Mouse (Mus musculus) midbrain, embryonic 12.5 days (tissue): ENCODE data around the gene Gpr156. TPM values are rescaled to one million over a fixed set of nuclear protein-coding genes. Genes with fewer than 3 reads are reported as not detected.
"Not testable (repeated sequence)": the region's sequence is repeated elsewhere in the genome, so short reads cannot be mapped to it uniquely, and the experiment has no call there.

Experiments used
- ATAC-seq: fragments of 200-750 bp; cut with Nextera tagmentation; 2 replicates; pipeline ENCODE4 v1.8.0; 2017; ENCODE audit warnings: low read depth, moderate TSS enrichment, moderate library complexity; ENCODE audit not compliant: low FRiP score
- H3K27ac ChIP-seq: fragments of 300-500 bp; sonication (generic); replicated peaks from 2 replicates; pipeline ENCODE4 v1.5.1; 2016; ENCODE audit warnings: mild to moderate bottlenecking
- H3K27me3 ChIP-seq: fragments of 300-500 bp; sonication (generic); 2 replicates; pipeline ENCODE4 v1.6.1; 2016; ENCODE audit warnings: mild to moderate bottlenecking
- H3K36me3 ChIP-seq: fragments of 300-500 bp; sonication (generic); 2 replicates; pipeline ENCODE4 v1.6.1; 2016
- H3K4me1 ChIP-seq: fragments of 300-500 bp; sonication (generic); 2 replicates; pipeline ENCODE4 v1.6.1; 2016
- H3K4me2 ChIP-seq: fragments of 300-500 bp; sonication (generic); replicated peaks from 2 replicates; pipeline ENCODE4 v1.6.1; 2016; ENCODE audit warnings: mild to moderate bottlenecking, moderate library complexity
- H3K4me3 ChIP-seq: fragments of 300-500 bp; sonication (generic); 2 replicates; pipeline ENCODE4 v1.5.1; 2016; ENCODE audit warnings: mild to moderate bottlenecking
- H3K9ac ChIP-seq: fragments of 300-500 bp; sonication (generic); replicated peaks from 2 replicates; pipeline ENCODE4 v1.6.1; 2016; ENCODE audit warnings: mild to moderate bottlenecking, moderate library complexity
- H3K9me3 ChIP-seq: fragments of 300-500 bp; sonication (generic); 2 replicates; pipeline ENCODE4 v1.6.1; 2016; ENCODE audit warnings: mild to moderate bottlenecking
- WGBS: fragments of 180-500 bp; shearing (Covaris S2); methylation state at CpG from one replicate; pipeline ENCODE4 v1.1.7; 2016; 5-methylcytosine and 5-hydroxymethylcytosine counted together
- polyA plus RNA-seq: library from polyadenylated mRNA; unstranded; fragments of >200 nt; fragmentation: Nextera tagmentation; extraction: Ambion mirVana; gene quantifications from 2 replicates; pipeline ENCODE4 v1.2.1, GENCODE M21; 2016

Gpr156 gene
- polyA plus RNA-seq, 1 experiment from 2014 or later, result 6.8 TPM

DNA sequence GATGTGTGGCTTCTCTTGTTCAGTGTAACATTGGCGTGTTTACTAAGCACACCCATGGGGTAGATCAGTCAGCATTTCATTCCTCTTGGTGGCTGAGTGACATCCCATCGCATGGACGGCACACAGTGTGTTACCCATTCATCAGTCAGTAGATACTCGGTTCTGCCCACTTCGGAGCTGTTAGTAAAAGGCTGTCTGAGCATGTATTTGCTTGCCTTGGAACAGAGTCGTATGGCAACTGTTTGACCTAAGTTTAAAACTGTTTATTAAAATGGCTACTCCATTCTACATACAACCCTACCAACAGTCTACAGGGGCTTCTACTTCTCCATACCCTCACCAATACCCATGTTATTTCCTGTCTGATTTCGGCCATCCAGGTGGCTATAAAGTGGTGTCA lies 50.6 kb downstream of the Gpr156 start:
- Histone ChIP-seq H3K4me3 (no peak overlapping the region), H3K27me3 (no peaks in the 10 kb centered on the region), H3K9me3 (no peaks in the 10 kb centered on the region), H3K36me3 (no peaks in the 10 kb centered on the region), H3K4me1 (peaks cover 21% of the 10 kb centered on the region), H3K4me2 (no peak overlapping the region), H3K9ac (no peak overlapping the region), H3K27ac (no peak overlapping the region)
- ATAC-seq, result no peak
- WGBS, result 93% methylated on average over 7 of the region's 7 CpGs

DNA sequence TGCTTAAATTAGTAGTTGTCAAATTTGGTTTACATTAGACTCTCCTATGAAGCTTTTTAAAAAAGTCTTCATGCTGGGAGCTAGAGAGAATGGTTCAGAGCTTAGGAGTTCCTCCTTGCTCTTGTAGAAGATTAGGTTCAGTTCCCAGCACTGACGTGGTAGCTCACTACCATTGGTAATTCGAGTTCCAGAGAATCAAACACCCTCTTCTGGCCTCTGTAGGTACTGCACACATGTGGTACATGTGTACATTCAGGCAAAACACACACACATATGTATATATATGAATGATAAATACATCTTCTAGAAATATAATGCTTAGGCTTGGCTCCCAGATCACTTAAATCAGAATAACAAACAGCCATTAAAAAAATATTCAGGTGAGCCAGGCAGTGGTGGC lies 51.1 kb downstream of the Gpr156 start:
- Histone ChIP-seq H3K27ac (no peak overlapping the region), H3K36me3 (no peaks in the 10 kb centered on the region), H3K27me3 (no peaks in the 10 kb centered on the region), H3K4me3 (no peak overlapping the region), H3K9ac (no peak overlapping the region), H3K4me1 (peaks cover 21% of the 10 kb centered on the region), H3K4me2 (no peak overlapping the region), H3K9me3 (no peaks in the 10 kb centered on the region)
- ATAC-seq, result no peak
- 59% methylated on average over 2 of the region's 2 CpGs for WGBS

DNA sequence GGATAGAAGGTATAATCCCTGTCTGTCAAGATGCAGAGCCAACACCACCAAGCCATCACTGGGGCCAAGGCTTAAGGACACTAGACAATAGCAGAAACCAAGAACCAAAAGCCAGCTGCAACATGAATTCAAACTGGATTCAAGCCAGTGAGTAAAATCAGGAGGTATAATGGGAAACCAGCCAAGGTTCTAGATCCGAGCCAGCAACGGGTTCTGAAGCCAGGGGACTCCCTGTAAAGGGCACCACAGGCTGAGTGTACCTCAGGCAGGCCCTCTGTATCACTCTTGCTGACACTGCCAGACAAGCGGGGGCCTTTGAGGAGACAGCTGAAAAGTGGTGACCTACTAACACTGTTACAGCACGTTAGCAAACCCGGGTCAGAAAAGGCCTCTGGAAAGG lies 55.2 kb downstream of the Gpr156 start:
- Histone ChIP-seq H3K4me2 (no peak overlapping the region), H3K9me3 (no peaks in the 10 kb centered on the region), H3K4me1 (peaks cover 18% of the 10 kb centered on the region; the same call in 1 of the 2 replicates), H3K9ac (no peak overlapping the region), H3K36me3 (no peaks in the 10 kb centered on the region), H3K27ac (no peak overlapping the region), H3K27me3 (no peaks in the 10 kb centered on the region), H3K4me3 (no peak overlapping the region)
- 83% methylated on average over 5 of the region's 5 CpGs for WGBS
- no peak for ATAC-seq

DNA sequence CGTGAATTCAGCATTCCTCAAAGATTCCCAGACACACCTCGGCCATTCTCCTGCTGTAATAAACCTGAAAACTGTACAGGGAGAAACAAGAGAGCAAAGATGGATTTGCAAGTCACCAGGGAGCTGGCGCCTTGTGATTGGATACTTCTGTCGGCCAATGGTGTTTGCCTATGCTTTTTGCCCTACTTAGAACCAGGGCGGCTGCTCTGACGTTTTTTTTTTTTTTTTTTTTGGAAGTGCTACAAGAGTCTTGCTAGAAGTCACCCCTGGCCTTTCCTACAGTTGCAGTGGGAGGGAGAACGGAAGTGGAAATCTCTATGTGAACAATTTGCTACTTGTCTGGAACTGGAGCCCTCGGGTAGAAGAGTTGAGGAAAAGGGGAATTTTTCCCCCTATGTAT lies 56.1 kb downstream of the Gpr156 start:
- H3K9me3 ChIP-seq, result no peaks in the 10 kb centered on the region
- ATAC-seq, result no peak
- H3K9ac ChIP-seq, result no peak overlapping the region
- H3K27me3 ChIP-seq, result no peaks in the 10 kb centered on the region
- no peak overlapping the region for H3K4me3 ChIP-seq
- no peaks in the 10 kb centered on the region for H3K36me3 ChIP-seq
- no peak overlapping the region for H3K27ac ChIP-seq
- H3K4me2 ChIP-seq, result no peak overlapping the region
- peaks cover 18% of the 10 kb centered on the region; the same call in 1 of the 2 replicates for H3K4me1 ChIP-seq
- WGBS, result 70% methylated on average over 8 of the region's 8 CpGs

DNA sequence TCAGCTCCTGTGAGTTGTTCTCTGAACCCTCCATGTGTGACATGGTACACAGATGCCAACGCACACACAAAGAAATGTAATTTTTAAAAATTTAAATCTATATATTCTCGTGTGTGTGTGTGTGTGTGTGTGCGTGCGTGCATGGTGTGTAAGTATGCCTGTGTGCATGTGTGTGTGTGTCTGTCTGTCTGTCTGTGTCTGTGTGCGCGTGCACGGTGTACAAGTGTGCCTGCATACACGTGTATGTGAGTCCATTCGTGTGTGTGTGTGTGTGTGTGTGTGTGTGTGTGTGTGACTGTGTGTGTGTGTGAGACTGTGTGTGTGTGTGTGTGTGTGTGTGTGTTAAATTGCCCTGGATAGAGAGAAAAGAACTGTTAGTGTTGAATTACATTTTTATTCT lies 56.9 kb downstream of the Gpr156 start:
- Histone ChIP-seq H3K27ac (peak overlapping the region; percentile 65), H3K4me1 (peaks cover 18% of the 10 kb centered on the region; the same call in 1 of the 2 replicates)
- not testable (repeated sequence) for H3K9me3 ChIP-seq, H3K4me3 ChIP-seq, H3K4me2 ChIP-seq, H3K9ac ChIP-seq, H3K27me3 ChIP-seq, H3K36me3 ChIP-seq
- WGBS, result 89% methylated on average over 9 of the region's 9 CpGs
- peak; percentile 9; the same call in 1 of the 2 replicates for ATAC-seq

DNA sequence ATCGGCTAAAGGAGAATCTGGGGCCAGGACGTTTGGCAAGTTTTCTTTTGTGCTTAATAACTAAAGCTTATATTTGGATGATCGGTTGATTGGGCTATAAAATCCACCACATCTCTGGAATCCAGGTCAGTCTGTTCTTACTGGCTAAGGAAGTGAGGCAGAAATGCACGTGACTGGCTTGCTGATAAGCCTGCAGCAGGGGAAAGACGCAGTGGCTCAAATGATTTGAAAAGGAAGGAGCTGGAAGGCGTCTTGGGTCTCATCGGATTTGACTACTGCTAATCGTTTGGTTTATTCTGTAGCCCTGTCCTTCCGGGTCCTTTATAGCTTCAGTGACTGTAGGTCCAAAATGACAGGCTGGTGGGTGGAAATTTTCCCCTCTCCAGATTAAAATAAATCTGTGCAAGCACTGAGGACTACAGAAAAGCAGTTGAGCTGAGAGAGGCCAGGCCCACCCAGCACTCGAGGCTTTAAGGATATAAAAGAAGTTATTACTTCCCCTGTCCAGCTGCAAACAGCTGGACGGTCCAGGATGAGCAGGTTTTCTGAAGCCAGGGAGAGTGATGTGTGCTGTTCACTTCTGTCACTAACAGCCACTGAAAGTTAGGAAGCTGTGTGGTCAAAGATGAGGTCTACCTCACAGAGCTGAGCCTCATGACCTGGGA lies 57.7 kb downstream of the Gpr156 start:
- no peaks in the 10 kb centered on the region for H3K27me3 ChIP-seq
- no peak overlapping the region for H3K4me3 ChIP-seq
- H3K9ac ChIP-seq, result no peak overlapping the region
- peaks cover 18% of the 10 kb centered on the region; the same call in 1 of the 2 replicates for H3K4me1 ChIP-seq
- no peaks in the 10 kb centered on the region for H3K36me3 ChIP-seq
- ATAC-seq, result 0 out of 2 replicates have a peak, but pooled peaks have one; percentile 30
- H3K9me3 ChIP-seq, result no peaks in the 10 kb centered on the region
- WGBS, result 56% methylated on average over 11 of the region's 11 CpGs
- peak overlapping the region; percentile 65 for H3K27ac ChIP-seq
- no peak overlapping the region for H3K4me2 ChIP-seq

DNA sequence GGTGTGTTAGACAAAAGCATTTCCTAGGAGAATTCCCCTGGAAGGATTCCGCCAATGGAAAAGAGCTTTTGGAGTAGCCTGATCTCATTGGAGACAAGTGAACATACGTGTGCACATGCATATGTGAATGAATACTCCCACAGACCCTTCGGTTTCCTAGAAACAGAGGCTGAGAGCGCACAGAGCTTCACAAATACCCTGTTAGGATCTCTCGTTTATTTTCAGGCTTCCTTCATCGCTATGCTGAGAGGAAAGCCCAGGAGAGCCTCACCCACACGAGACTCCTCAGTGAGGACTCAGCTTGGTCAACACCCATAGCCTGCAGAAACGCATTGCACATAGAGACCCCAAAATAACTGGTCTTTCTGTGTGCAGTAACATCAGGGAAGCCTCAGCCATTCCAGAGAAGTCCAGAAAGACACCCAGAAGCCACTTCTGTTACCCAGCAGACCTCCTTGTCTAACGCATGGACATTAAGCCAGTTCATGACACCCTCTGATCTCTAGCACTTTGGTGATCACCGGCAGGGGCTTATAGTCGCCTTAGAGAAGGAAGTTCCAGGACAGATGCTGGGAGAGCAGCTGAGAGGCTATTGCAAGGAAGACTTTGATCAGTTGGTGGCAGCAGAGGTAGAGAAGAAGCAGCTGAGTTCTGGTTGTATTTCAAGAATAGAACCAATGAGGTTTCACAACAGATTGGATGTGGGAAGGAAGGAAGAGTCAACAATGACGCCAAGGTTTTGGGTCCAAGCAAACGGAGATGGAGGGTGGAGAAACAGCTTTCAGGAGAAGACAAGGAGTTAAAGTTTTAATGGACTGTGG lies 58.4 kb downstream of the Gpr156 start:
- no peaks in the 10 kb centered on the region for H3K36me3 ChIP-seq
- no peak overlapping the region for H3K4me3 ChIP-seq
- ATAC-seq, result no peak
- no peaks in the 10 kb centered on the region for H3K27me3 ChIP-seq
- H3K27ac ChIP-seq, result peak overlapping the region; percentile 65
- no peak overlapping the region for H3K4me2 ChIP-seq
- H3K4me1 ChIP-seq, result peaks cover 18% of the 10 kb centered on the region; the same call in 1 of the 2 replicates
- H3K9ac ChIP-seq, result no peak overlapping the region
- WGBS, result 64% methylated on average over 13 of the region's 13 CpGs
- no peaks in the 10 kb centered on the region for H3K9me3 ChIP-seq

DNA sequence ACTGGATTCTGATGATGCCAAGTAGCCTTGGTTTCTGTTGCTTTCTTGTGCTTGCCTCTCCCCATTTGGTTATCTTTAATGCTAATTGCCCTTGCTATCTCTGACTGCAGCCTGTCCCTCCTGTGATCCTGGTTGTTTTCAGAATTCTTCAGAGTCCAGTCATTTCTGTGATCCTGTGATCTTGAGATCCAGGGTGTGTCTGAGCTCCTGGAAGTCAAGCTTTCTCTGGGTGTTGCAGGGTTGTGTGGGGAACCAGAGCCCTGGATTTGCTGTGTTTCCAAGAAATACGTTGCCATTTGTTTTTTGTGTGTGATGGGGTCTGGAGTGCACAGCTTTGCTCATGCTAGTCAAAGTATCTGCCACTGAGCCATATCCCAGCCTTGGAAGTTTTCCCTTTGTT lies 65.6 kb downstream of the Gpr156 start:
- Histone ChIP-seq H3K36me3 (no peaks in the 10 kb centered on the region), H3K27me3 (no peaks in the 10 kb centered on the region), H3K4me3 (no peak overlapping the region), H3K4me2 (no peak overlapping the region), H3K4me1 (no peaks in the 10 kb centered on the region), H3K9ac (no peak overlapping the region), H3K9me3 (no peaks in the 10 kb centered on the region), H3K27ac (no peak overlapping the region)
- ATAC-seq, result no peak
- 84% methylated on average over 1 of the region's 1 CpGs for WGBS

DNA sequence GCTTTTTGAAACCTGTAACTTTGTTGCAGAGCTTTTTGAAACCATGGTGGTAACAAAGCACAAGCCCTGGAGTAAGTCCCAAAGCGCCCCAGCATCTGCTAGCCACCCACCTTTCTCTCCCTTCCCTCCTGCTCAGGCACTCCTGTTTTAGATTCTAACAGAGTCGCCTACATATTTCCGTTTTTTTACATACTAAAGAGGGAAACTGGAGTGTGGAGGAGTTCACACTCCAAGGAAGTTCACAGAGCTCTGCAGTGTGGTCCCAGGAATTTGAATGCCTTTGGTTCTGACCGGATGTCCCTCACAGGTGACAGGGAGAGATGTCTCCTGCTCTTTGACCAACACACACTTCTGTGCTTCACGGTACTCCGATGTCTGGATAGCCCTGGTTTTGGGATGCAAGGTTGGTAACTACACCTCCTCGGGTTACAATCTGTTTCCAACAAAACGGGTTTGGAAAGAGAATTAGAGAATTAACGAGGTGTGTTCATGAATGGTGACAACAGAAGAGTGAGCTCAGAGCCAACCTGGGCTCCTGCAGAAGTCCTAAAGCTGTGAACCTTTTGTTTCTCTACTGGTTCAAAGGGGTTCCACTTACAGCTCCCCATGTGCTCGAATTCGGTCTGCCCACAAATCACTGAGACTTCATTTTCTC lies 72.0 kb downstream of the Gpr156 start:
- Histone ChIP-seq H3K27ac (no peak overlapping the region), H3K27me3 (no peaks in the 10 kb centered on the region), H3K36me3 (no peaks in the 10 kb centered on the region), H3K4me3 (no peak overlapping the region), H3K4me1 (peaks cover 34% of the 10 kb centered on the region), H3K9me3 (no peaks in the 10 kb centered on the region), H3K4me2 (no peak overlapping the region), H3K9ac (no peak overlapping the region)
- ATAC-seq, result no peak
- WGBS, result 72% methylated on average over 11 of the region's 11 CpGs

DNA sequence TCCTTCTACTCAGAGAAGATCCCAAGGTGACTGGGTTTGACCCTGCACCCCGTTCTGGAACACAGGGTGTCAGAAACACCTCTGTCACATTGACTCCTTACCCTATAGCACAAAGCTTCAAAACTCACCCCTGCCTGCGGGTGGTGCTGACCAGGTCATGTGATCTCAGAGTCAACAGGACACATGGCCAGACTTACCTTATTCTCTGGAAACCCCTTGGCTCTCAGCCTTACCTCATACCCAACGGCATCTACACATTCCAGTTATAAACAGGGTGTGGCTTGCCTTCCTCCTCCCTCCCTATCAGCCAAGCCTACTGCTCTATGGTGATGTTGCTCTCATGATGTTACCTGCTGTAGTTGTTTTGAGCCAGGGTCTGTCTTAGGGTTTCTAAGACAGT lies 73.5 kb downstream of the Gpr156 start:
- Histone ChIP-seq H3K27me3 (no peaks in the 10 kb centered on the region), H3K9ac (no peak overlapping the region), H3K4me3 (no peak overlapping the region), H3K9me3 (no peaks in the 10 kb centered on the region), H3K36me3 (no peaks in the 10 kb centered on the region), H3K4me1 (peaks cover 47% of the 10 kb centered on the region), H3K4me2 (no peak overlapping the region), H3K27ac (peak overlapping the region; percentile 94)
- ATAC-seq, result no peak
- 88% methylated on average over 3 of the region's 3 CpGs for WGBS

DNA sequence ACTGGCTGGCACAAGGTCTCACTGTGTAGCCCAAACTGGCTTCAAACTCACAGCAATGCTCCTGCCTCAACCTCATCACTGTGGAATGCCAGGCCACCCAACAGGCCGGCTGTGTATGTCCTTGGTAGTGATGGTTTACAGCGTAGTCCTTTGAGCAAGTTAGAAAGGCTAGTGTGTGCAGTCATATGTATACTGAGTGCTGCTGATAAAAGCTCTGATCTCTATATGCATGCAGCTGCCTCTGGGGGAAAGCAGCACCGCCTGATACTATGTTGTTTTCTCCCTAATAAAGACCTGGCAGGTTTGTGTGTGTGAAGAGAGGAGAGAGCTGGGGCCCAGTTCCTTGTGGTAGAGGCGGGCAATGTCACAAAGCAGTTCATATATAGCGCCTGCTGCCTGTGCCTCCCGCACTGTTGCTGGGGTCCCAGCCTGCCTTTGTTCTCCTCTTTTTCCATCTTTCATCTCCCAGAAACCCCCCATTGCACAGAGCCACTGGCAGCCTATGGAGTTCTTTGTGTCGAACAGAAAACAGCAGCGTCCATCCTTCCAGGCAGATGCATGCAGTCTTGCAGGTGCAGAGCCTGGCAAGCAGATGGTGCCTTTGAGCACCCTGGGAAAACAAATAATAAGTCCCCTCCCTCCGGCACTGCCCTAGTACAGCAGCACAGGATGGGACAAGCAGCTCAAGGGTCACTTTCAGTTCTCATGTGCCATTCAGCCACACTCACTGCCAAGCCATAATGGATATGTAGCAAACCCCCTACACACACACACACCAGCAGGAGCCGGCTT lies 74.5 kb downstream of the Gpr156 start:
- peak; percentile 91 for ATAC-seq
- Histone ChIP-seq H3K36me3 (no peaks in the 10 kb centered on the region), H3K27ac (peak overlapping the region; percentile 94), H3K27me3 (no peaks in the 10 kb centered on the region), H3K4me1 (peaks cover 51% of the 10 kb centered on the region), H3K9ac (peak overlapping the region; percentile 20; the same call in 1 of the 2 replicates), H3K4me2 (peak overlapping the region; percentile 6; the same call in 1 of the 2 replicates), H3K9me3 (no peaks in the 10 kb centered on the region), H3K4me3 (no peak overlapping the region)
- 21% methylated on average over 10 of the region's 10 CpGs for WGBS
